Mouse (Mus musculus) liver, embryonic 14.5 days (tissue): ENCODE results near the gene Frmpd4.

Experiments
- CTCF ChIP-seq: IDR thresholded peaks from 2 replicates; pipeline ENCODE4 v1.5.1; 2016; ENCODE audit warnings: antibody characterized with exemption, low read depth, control low read depth
- EP300 ChIP-seq: IDR thresholded peaks from 2 replicates; pipeline ENCODE4 v1.6.1; 2016; ENCODE audit warnings: antibody characterized with exemption, low read depth

GRCm38 (mm10) chrX:168141051-168141450 lies 436.0 kb downstream of the Frmpd4 start:
- TF ChIP-seq CTCF (no peak), EP300 (no peak)
